Mouse (Mus musculus): ENCODE measurements around the gene Rftn2. TPM values are rescaled to one million over a fixed set of nuclear protein-coding genes. Genes with fewer than 3 reads are reported as not detected.
A peak's percentile ranks its signal among the peaks of the same experiment; 100 is the strongest.

Gene Rftn2
- polyA plus RNA-seq, 1 experiment from 2014 or later = 13.0 TPM

GRCm38 (mm10) chr1:55161895-55162294 is 64.7 kb downstream of the Rftn2 start:
- WGBS = 60% methylated on average over 7 of the region's 7 CpGs
- H3K4me3 ChIP-seq = no peak overlapping the region
- peaks cover 13% of the 10 kb centered on the region for H3K36me3 ChIP-seq
- H3K9ac ChIP-seq = no peak overlapping the region
- no peaks in the 10 kb centered on the region for H3K4me1 ChIP-seq
- ATAC-seq (ENCODE audit: low FRiP score) = no peak
- H3K4me2 ChIP-seq (replicated peaks) = no peak overlapping the region
- H3K9me3 ChIP-seq (replicated peaks) = no peaks in the 10 kb centered on the region
- no peaks in the 10 kb centered on the region for H3K27me3 ChIP-seq
- H3K27ac ChIP-seq = no peak overlapping the region

- WGBS = 93% methylated on average over 17 of the region's 17 CpGs
- ATAC-seq (ENCODE audit: low FRiP score) = no peak
- H3K27me3 ChIP-seq = no peaks in the 10 kb centered on the region
- peaks cover 22% of the 10 kb centered on the region for H3K36me3 ChIP-seq
- no peaks in the 10 kb centered on the region for H3K4me1 ChIP-seq
- H3K4me2 ChIP-seq (replicated peaks) = no peak overlapping the region
- no peak overlapping the region for H3K9ac ChIP-seq
- no peak overlapping the region for H3K27ac ChIP-seq
- H3K9me3 ChIP-seq (replicated peaks) = no peaks in the 10 kb centered on the region
- no peak overlapping the region for H3K4me3 ChIP-seq
Observed at GRCm38 (mm10) chr1:55160831-55161638, 65.5 kb downstream of the Rftn2 start.

- no peaks in the 10 kb centered on the region for H3K9me3 ChIP-seq (replicated peaks)
- peaks cover 28% of the 10 kb centered on the region for H3K36me3 ChIP-seq
- H3K27me3 ChIP-seq = no peaks in the 10 kb centered on the region
- ATAC-seq (ENCODE audit: low FRiP score) = no peak
- H3K4me3 ChIP-seq = no peak overlapping the region
- WGBS = 93% methylated on average over 3 of the region's 3 CpGs
- no peak overlapping the region for H3K27ac ChIP-seq
- no peak overlapping the region for H3K4me2 ChIP-seq (replicated peaks)
- no peak overlapping the region for H3K9ac ChIP-seq
- H3K4me1 ChIP-seq = no peaks in the 10 kb centered on the region
Observed at GRCm38 (mm10) chr1:55160218-55160617, 66.4 kb downstream of the Rftn2 start.

GRCm38 (mm10) chr1:55158821-55159220 is 67.8 kb downstream of the Rftn2 start:
- ATAC-seq (ENCODE audit: low FRiP score) = no peak
- Histone ChIP-seq H3K4me2 (replicated peaks) (no peak overlapping the region), H3K9me3 (replicated peaks) (no peaks in the 10 kb centered on the region), H3K27ac (no peak overlapping the region), H3K4me3 (no peak overlapping the region), H3K36me3 (peaks cover 31% of the 10 kb centered on the region), H3K9ac (no peak overlapping the region), H3K27me3 (no peaks in the 10 kb centered on the region), H3K4me1 (no peaks in the 10 kb centered on the region)
- 91% methylated on average over 8 of the region's 8 CpGs for WGBS

- Histone ChIP-seq H3K4me3 (no peak overlapping the region), H3K9ac (no peak overlapping the region), H3K36me3 (peaks cover 31% of the 10 kb centered on the region), H3K4me1 (no peaks in the 10 kb centered on the region), H3K27ac (no peak overlapping the region), H3K27me3 (no peaks in the 10 kb centered on the region), H3K4me2 (replicated peaks) (no peak overlapping the region), H3K9me3 (replicated peaks) (no peaks in the 10 kb centered on the region)
- WGBS = 88% methylated on average over 3 of the region's 3 CpGs
- no peak for ATAC-seq (ENCODE audit: low FRiP score)
Observed at GRCm38 (mm10) chr1:55158211-55158610, 68.4 kb downstream of the Rftn2 start.

GRCm38 (mm10) chr1:55157329-55157728 is 69.3 kb downstream of the Rftn2 start:
- Histone ChIP-seq H3K4me2 (replicated peaks) (no peak overlapping the region), H3K9me3 (replicated peaks) (no peaks in the 10 kb centered on the region), H3K9ac (no peak overlapping the region), H3K4me3 (no peak overlapping the region), H3K27ac (no peak overlapping the region), H3K27me3 (no peaks in the 10 kb centered on the region), H3K36me3 (peaks cover 32% of the 10 kb centered on the region), H3K4me1 (no peaks in the 10 kb centered on the region)
- WGBS = 96% methylated on average over 4 of the region's 4 CpGs
- no peak for ATAC-seq (ENCODE audit: low FRiP score)

- WGBS = 96% methylated on average over 7 of the region's 7 CpGs
Observed at GRCm38 (mm10) chr1:55145556-55145955, 81.0 kb downstream of the Rftn2 start.

GRCm38 (mm10) chr1:55144338-55144737 is 82.2 kb downstream of the Rftn2 start:
- Histone ChIP-seq H3K36me3 (peaks cover 36% of the 10 kb centered on the region), H3K4me2 (replicated peaks) (no peak overlapping the region)
- no peak for ATAC-seq (ENCODE audit: low FRiP score)

More at GRCm38 (mm10) chr1:55145556-55145955, 81.0 kb downstream of the Rftn2 start:
- ATAC-seq (ENCODE audit: low FRiP score) = no peak
- Histone ChIP-seq H3K4me3 (no peak overlapping the region), H3K27me3 (no peaks in the 10 kb centered on the region), H3K9ac (no peak overlapping the region), H3K4me1 (no peaks in the 10 kb centered on the region), H3K4me2 (replicated peaks) (no peak overlapping the region), H3K27ac (no peak overlapping the region), H3K9me3 (replicated peaks) (no peaks in the 10 kb centered on the region), H3K36me3 (peaks cover 37% of the 10 kb centered on the region)

GRCm38 (mm10) chr1:55135846-55136245 is 90.7 kb downstream of the Rftn2 start:
- peaks cover 16% of the 10 kb centered on the region for H3K4me1 ChIP-seq
- no peak overlapping the region for H3K4me2 ChIP-seq (replicated peaks)
- ATAC-seq (ENCODE audit: low FRiP score) = no peak
- H3K36me3 ChIP-seq = peaks cover 20% of the 10 kb centered on the region
- no peak overlapping the region for H3K9ac ChIP-seq
- no peaks in the 10 kb centered on the region for H3K9me3 ChIP-seq (replicated peaks)
- no peak overlapping the region for H3K27ac ChIP-seq
- no peaks in the 10 kb centered on the region for H3K27me3 ChIP-seq
- 98% methylated on average over 1 of the region's 1 CpGs for WGBS
- H3K4me3 ChIP-seq = no peak overlapping the region

More at GRCm38 (mm10) chr1:55144338-55144737, 82.2 kb downstream of the Rftn2 start:
- Histone ChIP-seq H3K4me3 (no peak overlapping the region), H3K27me3 (no peaks in the 10 kb centered on the region), H3K9me3 (replicated peaks) (no peaks in the 10 kb centered on the region), H3K9ac (no peak overlapping the region), H3K27ac (no peak overlapping the region), H3K4me1 (no peaks in the 10 kb centered on the region)
- 94% methylated on average over 4 of the region's 4 CpGs for WGBS

- no peak overlapping the region for H3K9ac ChIP-seq
- ATAC-seq (ENCODE audit: low FRiP score) = no peak
- no peaks in the 10 kb centered on the region for H3K9me3 ChIP-seq (replicated peaks)
- peaks cover 20% of the 10 kb centered on the region for H3K4me1 ChIP-seq
- peaks cover 11% of the 10 kb centered on the region; the same call in 1 of the 2 replicates for H3K36me3 ChIP-seq
- H3K27ac ChIP-seq = no peak overlapping the region
- WGBS = 98% methylated on average over 3 of the region's 3 CpGs
- no peaks in the 10 kb centered on the region for H3K27me3 ChIP-seq
- H3K4me3 ChIP-seq = no peak overlapping the region
- H3K4me2 ChIP-seq (replicated peaks) = no peak overlapping the region
Observed at GRCm38 (mm10) chr1:55134301-55134700, 92.3 kb downstream of the Rftn2 start.

GRCm38 (mm10) chr1:55133173-55133572 is 93.4 kb downstream of the Rftn2 start:
- peaks cover 20% of the 10 kb centered on the region for H3K4me1 ChIP-seq
- H3K4me2 ChIP-seq (replicated peaks) = peak overlapping the region; percentile 13
- H3K36me3 ChIP-seq = 0 out of 2 replicates have a peak, but pooled peaks cover 7% of the 10 kb centered on the region
- H3K9me3 ChIP-seq (replicated peaks) = no peaks in the 10 kb centered on the region
- no peak overlapping the region for H3K4me3 ChIP-seq
- WGBS = 68% methylated on average over 2 of the region's 2 CpGs
- ATAC-seq (ENCODE audit: low FRiP score) = no peak
- H3K9ac ChIP-seq = no peak overlapping the region
- no peaks in the 10 kb centered on the region for H3K27me3 ChIP-seq
- no peak overlapping the region for H3K27ac ChIP-seq

GRCm38 (mm10) chr1:55132308-55132707 is 94.3 kb downstream of the Rftn2 start:
- peaks cover 20% of the 10 kb centered on the region for H3K4me1 ChIP-seq
- no peak overlapping the region for H3K27ac ChIP-seq
- H3K36me3 ChIP-seq = 0 out of 2 replicates have a peak, but pooled peaks cover 4% of the 10 kb centered on the region
- H3K27me3 ChIP-seq = no peaks in the 10 kb centered on the region
- WGBS = 80% methylated on average over 4 of the region's 4 CpGs
- H3K9me3 ChIP-seq (replicated peaks) = no peaks in the 10 kb centered on the region
- peak overlapping the region; percentile 98 for H3K9ac ChIP-seq
- no peak for ATAC-seq (ENCODE audit: low FRiP score)
- H3K4me2 ChIP-seq (replicated peaks) = peak overlapping the region; percentile 65
- H3K4me3 ChIP-seq = peak overlapping the region; percentile 95

Measured in hindbrain, embryonic 12.5 days (tissue).